18 mouse cellular contexts compared by ENCODE assay signal in the genomic region with DNA sequence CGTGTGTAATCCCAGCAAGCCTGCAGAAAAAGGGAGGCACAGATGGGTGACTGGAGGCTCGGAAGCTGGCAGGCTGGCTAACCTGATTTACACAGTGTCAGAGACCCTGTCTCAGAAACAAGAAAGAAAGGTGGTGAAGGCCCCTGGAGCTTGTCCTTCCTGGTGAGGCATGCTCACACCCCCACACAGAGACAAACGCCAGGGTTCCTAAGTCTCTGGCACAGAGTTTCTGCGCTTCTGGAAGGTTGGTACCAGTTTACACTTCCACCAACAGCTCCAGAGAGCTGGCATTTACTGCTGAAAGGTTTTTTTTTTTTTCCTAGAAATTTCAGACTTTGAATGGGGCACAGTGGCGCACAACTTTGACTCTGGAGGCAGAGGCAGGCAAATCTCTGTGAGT. TPM values are rescaled to one million over a fixed set of nuclear protein-coding genes. Genes with fewer than 3 reads are reported as not detected.
DNase-seq lines count a peak whose midpoint lies in the region; ATAC-seq and TF ChIP-seq lines count a peak whose summit lies in the region.
"Had no signal": no experiment of that assay in that cellular context is flagged by ENCODE, and none has a peak within 500 bp of the region (broad histone marks: within the 10 kb centered on the region; RNA-seq: fewer than 3 reads in every experiment).

No protein-coding gene starts in this region.

- H3K9ac ChIP-seq in hindbrain, embryonic 13.5 days, result no peak overlapping the region
- H3K9ac ChIP-seq: embryonic facial prominence, embryonic 12.5 days; forebrain, embryonic 13.5 days; forebrain, embryonic 15.5 days; forebrain, postnatal 0 days had no signal

- H3K36me3 ChIP-seq in hindbrain, embryonic 13.5 days, result no peaks in the 10 kb centered on the region
- H3K36me3 ChIP-seq: embryonic facial prominence, embryonic 10.5 days; embryonic facial prominence, embryonic 12.5 days; forebrain, embryonic 15.5 days had no signal

- peaks cover 11% of the 10 kb centered on the region for H3K27me3 ChIP-seq in hindbrain, embryonic 13.5 days

- WGBS in hindbrain, embryonic 13.5 days, result 86% methylated on average over 5 of the region's 5 CpGs

- H3K9me3 ChIP-seq in hindbrain, embryonic 13.5 days, result no peaks in the 10 kb centered on the region
- H3K9me3 ChIP-seq: embryonic facial prominence, embryonic 10.5 days; embryonic facial prominence, embryonic 12.5 days; forebrain, embryonic 13.5 days; forebrain, embryonic 15.5 days had no signal

- H3K4me2 ChIP-seq in hindbrain, embryonic 13.5 days, result no peak overlapping the region
- H3K4me2 ChIP-seq: embryonic facial prominence, embryonic 12.5 days; forebrain, embryonic 13.5 days; forebrain, embryonic 15.5 days had no signal

- TF ChIP-seq CTCF in gastrocnemius, adult 2 months (IDR thresholded peaks at IDR 0.05), result no peak

- H3K4me3 ChIP-seq in gastrocnemius, adult 2 months, result peak overlapping the region; percentile 2
- no peak overlapping the region for H3K4me3 ChIP-seq in hindbrain, embryonic 13.5 days
- H3K4me3 ChIP-seq: embryonic facial prominence, embryonic 10.5 days; embryonic facial prominence, embryonic 12.5 days; forebrain, embryonic 13.5 days; forebrain, embryonic 15.5 days had no signal

- peak; percentile 18 for DNase-seq in gastrocnemius, adult 2 months
- DNase-seq in gastrocnemius, adult 8-10 months (ENCODE audit: low spot score in 2 of 2), result no peak
- peak; percentile 84 for DNase-seq in heart, adult 11 months
- DNase-seq in heart, postnatal 10 days, result no peak
- DNase-seq: adrenal gland, adult 2 months; adrenal gland, postnatal 10 days; adrenal gland, postnatal 25 days; cerebellum, adult 11-12 months; cerebellum, adult 2 months; cerebellum, adult 9-10 months; cerebellum, postnatal 10 days; cerebellum, postnatal 25 days; forebrain, postnatal 0 days had no signal

- H3K27ac ChIP-seq in gastrocnemius, adult 2 months, result peak overlapping the region; percentile 32
- H3K27ac ChIP-seq in hindbrain, embryonic 13.5 days, result no peak overlapping the region
- H3K27ac ChIP-seq: embryonic facial prominence, embryonic 10.5 days; embryonic facial prominence, embryonic 12.5 days; forebrain, embryonic 13.5 days; forebrain, embryonic 15.5 days had no signal

- no peak for ATAC-seq in hindbrain, embryonic 13.5 days (ENCODE audit: low FRiP score)
- ATAC-seq: forebrain, embryonic 13.5 days; forebrain, embryonic 15.5 days; forebrain, postnatal 0 days had no signal

- intact Hi-C loops in gastrocnemius, adult 2 months (cut with DNase I), result no loop called here
- intact Hi-C loops in heart, postnatal 10 days (cut with DNase I), result no loop called here

- H3K4me1 ChIP-seq in hindbrain, embryonic 13.5 days (replicated peaks), result peaks cover 30% of the 10 kb centered on the region

RNA-seq across cellular contexts. Expression of a gene that starts 2.9 kb away (rescaled TPM):
- 10 to 100 TPM; 14.9 to 24.6 TPM for total RNA-seq in gastrocnemius, adult 2 months (2021)
- total RNA-seq in gastrocnemius, adult 8-10 months (2022), result 10 to 100 TPM in 2 of 4 experiments, 1 to 10 TPM in 2; 7.4 to 19.6 (median 11.1) TPM
- total RNA-seq in heart, postnatal 10 days (2021), result 10 to 100 TPM; 50.7 to 60.2 TPM
- 42.0 and 43.2 TPM in 2 replicates for polyA plus RNA-seq in hindbrain, embryonic 13.5 days (2015; fragmentation: Nextera tagmentation; extraction: Ambion mirVana)

RNA-seq across cellular contexts. Expression of a gene that starts 12.0 kb away (rescaled TPM):
- over 10,000 TPM in 1 of 2 experiments, 1,000 to 10,000 TPM in 1; 6,181 to 10,031 TPM for total RNA-seq in gastrocnemius, adult 2 months (2021)
- total RNA-seq in gastrocnemius, adult 8-10 months (2022), result 1,000 to 10,000 TPM; 8,302 to 9,332 (median 8,668) TPM
- 100 to 1,000 TPM; 622 to 693 TPM for total RNA-seq in heart, postnatal 10 days (2021)
- 4.9 and 5.7 TPM in 2 replicates for polyA plus RNA-seq in hindbrain, embryonic 13.5 days (2015; fragmentation: Nextera tagmentation; extraction: Ambion mirVana)

RNA-seq across cellular contexts. Expression of a gene that starts 22.3 kb away (rescaled TPM):
- 1 to 10 TPM in 1 of 2 experiments, under 1 TPM in 1; 0.77 to 2.0 TPM for total RNA-seq in gastrocnemius, adult 2 months (2021)
- 1 to 10 TPM in 2 of 4 experiments, under 1 TPM in 2; 0.31 to 1.8 (median 1.0) TPM for total RNA-seq in gastrocnemius, adult 8-10 months (2022)
- total RNA-seq in heart, postnatal 10 days (2021), result 1 to 10 TPM; 4.4 to 5.5 TPM
- polyA plus RNA-seq in hindbrain, embryonic 13.5 days (2015; fragmentation: Nextera tagmentation; extraction: Ambion mirVana), result 23.5 and 27.7 TPM in 2 replicates

RNA-seq across cellular contexts. Expression of a gene that starts 32.7 kb away (rescaled TPM):
- total RNA-seq in gastrocnemius, adult 2 months (2021), result 10 to 100 TPM; 95.2 to 98.6 TPM
- 10 to 100 TPM; 69.0 to 88.0 (median 73.8) TPM for total RNA-seq in gastrocnemius, adult 8-10 months (2022)
- 100 to 1,000 TPM; 118 to 143 TPM for total RNA-seq in heart, postnatal 10 days (2021)
- polyA plus RNA-seq in hindbrain, embryonic 13.5 days (2015; fragmentation: Nextera tagmentation; extraction: Ambion mirVana), result 103 and 107 TPM in 2 replicates

RNA-seq across cellular contexts. Expression of a gene that starts 55.3 kb away (rescaled TPM):
- total RNA-seq in gastrocnemius, adult 2 months (2021), result 10 to 100 TPM; 13.1 to 14.2 TPM
- total RNA-seq in gastrocnemius, adult 8-10 months (2022), result 10 to 100 TPM in 1 of 4 experiments, 1 to 10 TPM in 3; 6.9 to 10.7 (median 8.0) TPM
- 10 to 100 TPM; 52.3 to 52.4 TPM for total RNA-seq in heart, postnatal 10 days (2021)
- 17.5 and 17.6 TPM in 2 replicates for polyA plus RNA-seq in hindbrain, embryonic 13.5 days (2015; fragmentation: Nextera tagmentation; extraction: Ambion mirVana)

Comparison
In these comparisons a context has a peak if more than half of its experiments do, and no peak if none do; other contexts are left out.
1. DNase-seq: peak in gastrocnemius, adult 2 months (single experiment) and heart, adult 11 months (single experiment); none in gastrocnemius, adult 8-10 months (0 of 2) and heart, postnatal 10 days (0 of 2).
2. RNA of a gene that starts 12.0 kb away (total RNA-seq): 6,181 to 10,031 TPM in gastrocnemius, adult 2 months and 8,302 to 9,332 TPM in gastrocnemius, adult 8-10 months; 622 to 693 TPM in heart, postnatal 10 days; every median in the first group is over 4 times any median in the second.